In genomic region chr13:78178771-78179170, GRCm38 (mm10) we compare ENCODE assay signal across 14 mouse cellular contexts. TPM values are rescaled to one million over a fixed set of nuclear protein-coding genes. Genes with fewer than 3 reads are reported as not detected.
A peak's percentile ranks its signal among the peaks of the same experiment; 100 is the strongest.
DNase-seq lines count a peak whose midpoint lies in the region; ATAC-seq and TF ChIP-seq lines count a peak whose summit lies in the region.
"Had no signal": no experiment of that assay in that cellular context is flagged by ENCODE, and none has a peak within 500 bp of the region (broad histone marks: within the 10 kb centered on the region; RNA-seq: fewer than 3 reads in every experiment).

No protein-coding gene starts in this region.

- peaks cover 15% of the 10 kb centered on the region for H3K4me1 ChIP-seq in heart, embryonic 10.5 days
- H3K4me1 ChIP-seq in E14TG2a.4 (replicated peaks; ENCODE audit: low read depth, low read length) = peaks cover 13% of the 10 kb centered on the region
- H3K4me1 ChIP-seq in forebrain, embryonic 15.5 days = peaks cover 36% of the 10 kb centered on the region
- peaks cover 38% of the 10 kb centered on the region for H3K4me1 ChIP-seq in midbrain, embryonic 13.5 days (replicated peaks)

- peak overlapping the region; percentile 62 for H3K9ac ChIP-seq in forebrain, embryonic 15.5 days (replicated peaks)
- peak overlapping the region; percentile 77 for H3K9ac ChIP-seq in midbrain, embryonic 13.5 days (replicated peaks)
- H3K9ac ChIP-seq: heart, embryonic 12.5 days had no signal

- WGBS in heart, embryonic 10.5 days = 7% methylated on average over 5 of the region's 5 CpGs
- 14% methylated on average over 5 of the region's 5 CpGs for WGBS in forebrain, embryonic 15.5 days
- 5% methylated on average over 5 of the region's 5 CpGs for WGBS in midbrain, embryonic 13.5 days

- peaks cover 99% of the 10 kb centered on the region for H3K27me3 ChIP-seq in heart, embryonic 10.5 days (ENCODE audit: insufficient read depth, poor library complexity, severe bottlenecking)
- H3K27me3 ChIP-seq in E14TG2a.4 (ENCODE audit: insufficient read depth, low read length) = peaks cover 87% of the 10 kb centered on the region
- H3K27me3 ChIP-seq in forebrain, embryonic 15.5 days = peaks cover 40% of the 10 kb centered on the region
- peaks cover 63% of the 10 kb centered on the region for H3K27me3 ChIP-seq in midbrain, embryonic 13.5 days

- peak overlapping the region; percentile 49 for H3K4me3 ChIP-seq in heart, embryonic 10.5 days
- H3K4me3 ChIP-seq in E14TG2a.4 (replicated peaks; ENCODE audit: low read length) = peak overlapping the region; percentile 67; the same call in 1 of the 2 replicates
- peak overlapping the region; percentile 40 for H3K4me3 ChIP-seq in forebrain, embryonic 15.5 days
- peak overlapping the region; percentile 46 for H3K4me3 ChIP-seq in midbrain, embryonic 13.5 days (replicated peaks)

- H3K36me3 ChIP-seq in heart, embryonic 10.5 days = no peaks in the 10 kb centered on the region
- H3K36me3 ChIP-seq in E14TG2a.4 (ENCODE audit: insufficient read depth, low read length) = no peaks in the 10 kb centered on the region
- H3K36me3 ChIP-seq in forebrain, embryonic 15.5 days = no peaks in the 10 kb centered on the region
- no peaks in the 10 kb centered on the region for H3K36me3 ChIP-seq in midbrain, embryonic 13.5 days
- H3K36me3 ChIP-seq: heart, embryonic 12.5 days had no signal

- peak overlapping the region; percentile 67; the same call in 1 of the 2 replicates for H3K27ac ChIP-seq in heart, embryonic 10.5 days
- peak overlapping the region; percentile 96 for H3K27ac ChIP-seq in forebrain, embryonic 15.5 days (replicated peaks)
- H3K27ac ChIP-seq in midbrain, embryonic 13.5 days = peak overlapping the region; percentile 92

- intact Hi-C loops in heart, postnatal 36 days (cut with DNase I) = loop anchor here (10.0 kb wide), 1 partner anchor 1044 kb away; the partner anchor contains the start of genes 2210408I21Rik and Slf1

- ATAC-seq in forebrain, embryonic 15.5 days (replicated peaks) = no peak
- no peak for ATAC-seq in midbrain, embryonic 13.5 days

- no peak for TF ChIP-seq CTCF in E14TG2a.4 (conservative IDR thresholded peaks at IDR 0.05; ENCODE audit: low read length)

- peak overlapping the region; percentile 69 for H3K4me2 ChIP-seq in forebrain, embryonic 15.5 days (replicated peaks)
- H3K4me2 ChIP-seq in midbrain, embryonic 13.5 days (replicated peaks) = peak overlapping the region; percentile 61

- H3K9me3 ChIP-seq in heart, embryonic 10.5 days = no peaks in the 10 kb centered on the region
- no peaks in the 10 kb centered on the region for H3K9me3 ChIP-seq in E14TG2a.4 (ENCODE audit: low read length)
- H3K9me3 ChIP-seq in forebrain, embryonic 15.5 days = no peaks in the 10 kb centered on the region
- no peaks in the 10 kb centered on the region for H3K9me3 ChIP-seq in midbrain, embryonic 13.5 days
- H3K9me3 ChIP-seq: heart, embryonic 12.5 days had no signal

- DNase-seq in heart, embryonic 10.5 days (ENCODE audit: low spot score) = no peak
- DNase-seq in heart, postnatal 36 days = no peak
- no peak for DNase-seq in testis, postnatal 10 days (ENCODE audit: low spot score)
- no peak for DNase-seq in B cell, adult 2 months
- no peak for DNase-seq in frontal cortex, adult 2 months (ENCODE audit: extremely low spot score in 1 of 2, low spot score in 1 of 2)
- DNase-seq: adrenal gland, postnatal 25 days; kidney, postnatal 14 days; lung, adult 18-20 months; right cerebral cortex, postnatal 25 days; thymus, postnatal 4 days had no signal

RNA-seq across cellular contexts. Expression of gene Nr2f1, which starts 20.8 kb away (rescaled TPM):
- 6.0 and 13.8 TPM in 2 replicates for polyA plus RNA-seq in heart, embryonic 10.5 days (2016; fragmentation: Nextera tagmentation; extraction: Ambion mirVana)
- 1 to 10 TPM; 3.8 to 4.1 TPM for total RNA-seq in heart, postnatal 36 days (2021)
- 77.7 and 88.5 TPM in 2 replicates for polyA plus RNA-seq in forebrain, embryonic 15.5 days (2015; fragmentation: Nextera tagmentation; extraction: Ambion mirVana)
- 76.9 and 83.2 TPM in 2 replicates for polyA plus RNA-seq in midbrain, embryonic 13.5 days (2015; fragmentation: Nextera tagmentation; extraction: Ambion mirVana)
- polyA plus RNA-seq in frontal cortex, adult 2 months (2012; rRNA removed) = 115 and 123 TPM in 2 replicates
